Mouse (Mus musculus): Measurements from ENCODE around the gene Jph2.

GRCm38 (mm10) chr2:163392436-163392835 lies 5.4 kb downstream of the Jph2 start:
- TF ChIP-seq POLR2A (IDR thresholded peaks at IDR 0.05; ENCODE audit: low read depth, low read length) = no peak
- TF ChIP-seq CTCF (IDR thresholded peaks at IDR 0.05; ENCODE audit: extremely low read depth, insufficient read length, insufficient replicate concordance, low read depth, low read length) = no peak
